Mouse (Mus musculus) E14TG2a.4 (cell line): ENCODE results near the gene Tnfaip1.

Source experiments
- H3K27me3 ChIP-seq: 2 replicates; pipeline ENCODE4 v1.6.1; 2014; ENCODE audit warnings: low read length, control low read depth; ENCODE audit not compliant: insufficient read depth
- H3K36me3 ChIP-seq: 2 replicates; pipeline ENCODE4 v1.6.1; 2014; ENCODE audit warnings: low read length, control low read depth; ENCODE audit not compliant: insufficient read depth
- H3K4me1 ChIP-seq: replicated peaks from 2 replicates; pipeline ENCODE4 v1.6.1; 2014; ENCODE audit warnings: low read depth, low read length, control low read depth
- H3K4me3 ChIP-seq: replicated peaks from 2 replicates; pipeline ENCODE4 v1.5.1; 2014; ENCODE audit warnings: mild to moderate bottlenecking, low read length
- H3K9me3 ChIP-seq: 2 replicates; pipeline ENCODE4 v1.6.1; 2014; ENCODE audit warnings: low read length, control low read depth
- CTCF ChIP-seq: conservative IDR thresholded peaks from 2 replicates; pipeline ENCODE4 v1.5.1; 2014; ENCODE audit warnings: low read length
- NANOG ChIP-seq: IDR thresholded peaks from 2 replicates; pipeline ENCODE4 v1.6.1; 2014; ENCODE audit warnings: borderline replicate concordance, low read length, mixed read lengths
- POU5F1 ChIP-seq: IDR thresholded peaks from 2 replicates; pipeline ENCODE4 v1.6.1; 2014; ENCODE audit warnings: low read length, borderline replicate concordance

Gene Tnfaip1

DNA sequence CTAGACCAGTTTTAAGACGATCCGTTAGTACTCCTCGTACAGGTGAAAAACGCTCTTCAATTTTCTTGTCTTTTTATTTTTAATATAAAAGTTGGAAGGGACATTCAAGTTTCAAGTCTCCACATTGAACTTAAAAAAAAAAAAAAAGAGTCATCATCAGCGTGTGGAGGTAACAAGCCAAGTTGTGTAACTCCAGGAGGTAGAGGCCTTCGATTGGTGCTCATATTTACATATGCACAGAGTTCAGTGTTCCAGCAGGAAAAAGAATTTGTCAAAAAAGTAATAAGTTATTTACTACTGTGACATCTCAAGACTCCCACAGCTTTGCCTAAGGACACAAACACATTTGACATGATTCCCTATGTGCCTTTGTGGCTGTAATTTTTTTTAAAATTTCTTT lies 31.5 kb upstream of the Tnfaip1 start:
- no peaks in the 10 kb centered on the region for H3K27me3 ChIP-seq

DNA sequence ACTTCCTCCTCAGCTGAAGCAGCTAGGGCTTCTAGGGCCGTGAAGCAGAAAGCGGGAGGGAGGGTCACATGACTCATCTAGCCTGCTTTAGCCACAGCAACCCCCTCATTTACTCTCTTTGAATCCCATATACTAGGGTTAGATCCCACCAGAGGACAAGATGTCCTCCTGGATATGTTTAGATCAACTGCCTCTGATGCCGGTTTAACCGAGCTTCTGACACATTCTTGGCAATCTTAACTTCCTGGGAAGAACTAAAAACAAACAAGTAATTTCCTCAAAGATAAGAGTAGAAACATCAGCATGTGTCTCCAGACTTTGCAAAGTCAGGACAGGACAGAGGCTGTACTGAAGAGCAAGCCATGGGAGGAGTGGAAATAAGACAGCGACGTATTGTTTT lies 30.6 kb upstream of the Tnfaip1 start:
- H3K27me3 ChIP-seq: no peaks in the 10 kb centered on the region
- TF ChIP-seq CTCF (no peak), NANOG (no peak), POU5F1 (no peak)
- no peaks in the 10 kb centered on the region for H3K9me3 ChIP-seq
- H3K4me1 ChIP-seq: no peaks in the 10 kb centered on the region
- H3K4me3 ChIP-seq: no peak overlapping the region
- H3K36me3 ChIP-seq: peaks cover 44% of the 10 kb centered on the region

More for the DNA sequence above, 31.5 kb upstream of the Tnfaip1 start:
- TF ChIP-seq NANOG (no peak), POU5F1 (no peak), CTCF (no peak)
- Histone ChIP-seq H3K4me1 (no peaks in the 10 kb centered on the region), H3K9me3 (no peaks in the 10 kb centered on the region), H3K36me3 (peaks cover 53% of the 10 kb centered on the region), H3K4me3 (no peak overlapping the region)

DNA sequence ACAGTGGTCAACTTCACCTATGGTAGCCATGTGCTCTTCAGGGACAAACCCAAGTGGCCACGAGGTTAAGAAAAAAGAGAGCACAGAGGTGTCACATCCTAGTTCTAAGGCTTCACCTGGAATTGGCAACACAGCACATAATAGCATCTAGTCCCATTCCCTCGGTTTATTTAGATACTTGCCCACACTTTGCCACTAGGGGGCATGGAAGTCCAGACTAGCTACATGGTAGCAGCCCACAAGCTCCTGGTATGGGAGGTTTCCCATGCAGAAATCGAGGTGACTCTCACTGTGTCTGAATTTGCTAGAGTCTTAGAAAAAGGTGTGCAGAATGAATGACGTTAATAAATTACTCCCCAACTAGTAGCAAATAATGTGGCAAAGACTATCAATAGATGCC lies 24.3 kb upstream of the Tnfaip1 start:
- Histone ChIP-seq H3K36me3 (0 out of 2 replicates have a peak, but pooled peaks cover under 1% of the 10 kb centered on the region), H3K27me3 (no peaks in the 10 kb centered on the region), H3K4me3 (no peak overlapping the region), H3K4me1 (peaks cover 17% of the 10 kb centered on the region; the same call in 1 of the 2 replicates), H3K9me3 (no peaks in the 10 kb centered on the region)
- TF ChIP-seq NANOG: no peak
- TF ChIP-seq CTCF: peak; percentile 76

DNA sequence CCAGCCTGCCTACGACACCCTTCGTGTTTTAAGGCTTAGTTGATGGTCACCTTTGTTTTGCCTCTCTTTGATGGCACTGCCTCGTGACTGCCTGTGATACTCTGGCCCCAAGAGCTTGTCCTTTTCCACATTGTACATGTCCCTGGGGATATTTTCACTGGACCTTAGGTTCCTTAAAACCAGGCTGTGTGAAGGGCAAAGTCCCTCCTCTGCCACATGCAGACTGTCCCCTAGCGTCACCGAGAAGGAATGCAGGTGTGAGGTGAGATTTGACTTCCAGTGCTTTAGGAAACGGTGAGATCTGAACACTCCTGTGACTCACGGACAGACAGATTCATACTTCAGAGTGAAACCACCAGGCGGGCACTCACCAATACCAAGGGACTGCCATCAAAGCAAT lies 21.1 kb upstream of the Tnfaip1 start:
- Histone ChIP-seq H3K4me3 (no peak overlapping the region), H3K27me3 (no peaks in the 10 kb centered on the region), H3K36me3 (no peaks in the 10 kb centered on the region), H3K9me3 (peaks cover 9% of the 10 kb centered on the region), H3K4me1 (peaks cover 17% of the 10 kb centered on the region; the same call in 1 of the 2 replicates)
- TF ChIP-seq CTCF (peak; percentile 76), NANOG (no peak)

DNA sequence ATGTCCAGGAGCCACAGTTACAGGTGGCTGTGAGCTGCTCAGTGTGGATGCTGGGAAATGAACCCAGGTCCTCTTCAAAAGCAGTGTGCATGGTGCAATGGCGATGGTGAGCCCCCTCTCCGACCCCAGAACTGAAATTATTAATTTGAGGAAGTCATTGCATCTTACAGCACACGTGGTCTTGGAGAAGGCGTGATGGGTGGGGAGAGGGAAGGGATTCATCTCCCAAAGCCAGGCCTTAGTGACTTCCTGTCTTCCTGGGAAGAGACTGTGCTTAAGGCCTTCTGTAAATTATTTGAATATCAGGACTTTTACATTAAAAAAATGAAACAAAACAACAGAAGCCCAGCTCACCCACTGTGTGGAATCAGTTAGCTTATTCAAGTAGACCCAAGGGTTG lies 19.9 kb upstream of the Tnfaip1 start:
- H3K4me3 ChIP-seq: no peak overlapping the region
- peaks cover 9% of the 10 kb centered on the region for H3K9me3 ChIP-seq

DNA sequence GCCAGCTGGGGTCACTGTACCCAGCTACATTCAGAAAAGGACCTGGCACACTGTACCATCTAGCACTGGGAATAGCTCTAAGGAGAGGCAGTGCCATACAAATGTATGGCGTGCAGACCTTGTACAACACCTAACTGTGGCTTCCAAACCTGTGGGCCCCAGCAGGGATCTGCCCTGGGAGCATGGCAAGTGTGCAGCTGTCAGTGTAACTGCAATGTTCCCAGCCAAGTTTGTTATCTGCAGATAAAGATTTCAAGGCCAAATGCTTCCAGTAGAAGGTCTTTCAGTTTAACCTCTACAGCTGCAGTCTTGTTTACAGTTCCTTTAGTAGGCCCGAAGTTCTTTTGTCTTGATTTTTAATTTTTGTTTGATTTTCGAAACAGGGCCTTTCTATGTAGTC lies 19.5 kb upstream of the Tnfaip1 start:
- TF ChIP-seq CTCF (no peak), POU5F1 (no peak), NANOG (no peak)
- Histone ChIP-seq H3K36me3 (no peaks in the 10 kb centered on the region), H3K4me1 (peaks cover 23% of the 10 kb centered on the region), H3K4me3 (no peak overlapping the region), H3K27me3 (no peaks in the 10 kb centered on the region), H3K9me3 (peaks cover 9% of the 10 kb centered on the region)

More for the DNA sequence above, 19.9 kb upstream of the Tnfaip1 start:
- Histone ChIP-seq H3K36me3 (no peaks in the 10 kb centered on the region), H3K4me1 (peaks cover 22% of the 10 kb centered on the region), H3K27me3 (no peaks in the 10 kb centered on the region)
- TF ChIP-seq NANOG (no peak), POU5F1 (no peak), CTCF (no peak)

DNA sequence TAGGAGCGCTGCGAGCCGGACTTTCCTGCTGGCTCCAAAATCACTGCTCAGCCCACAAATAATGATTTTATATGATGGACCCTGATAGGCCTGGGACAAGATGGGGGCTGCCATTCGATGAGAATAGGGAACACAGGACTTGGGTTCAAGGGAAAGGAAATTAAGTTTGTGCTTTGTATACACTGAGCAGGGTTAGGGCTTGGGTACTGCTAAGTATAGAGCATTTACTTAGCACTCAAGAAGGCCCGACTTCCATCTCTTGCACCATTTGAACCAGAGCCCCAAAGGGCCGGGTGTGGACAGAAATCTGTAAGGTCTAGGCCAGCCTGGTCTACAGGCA lies 14.9 kb upstream of the Tnfaip1 start:
- Histone ChIP-seq H3K9me3 (peaks cover 9% of the 10 kb centered on the region), H3K27me3 (no peaks in the 10 kb centered on the region), H3K4me1 (peaks cover 41% of the 10 kb centered on the region), H3K36me3 (peaks cover 27% of the 10 kb centered on the region), H3K4me3 (peak overlapping the region; percentile 93)
- TF ChIP-seq POU5F1: no peak
- no peak for TF ChIP-seq CTCF
- no peak for TF ChIP-seq NANOG

DNA sequence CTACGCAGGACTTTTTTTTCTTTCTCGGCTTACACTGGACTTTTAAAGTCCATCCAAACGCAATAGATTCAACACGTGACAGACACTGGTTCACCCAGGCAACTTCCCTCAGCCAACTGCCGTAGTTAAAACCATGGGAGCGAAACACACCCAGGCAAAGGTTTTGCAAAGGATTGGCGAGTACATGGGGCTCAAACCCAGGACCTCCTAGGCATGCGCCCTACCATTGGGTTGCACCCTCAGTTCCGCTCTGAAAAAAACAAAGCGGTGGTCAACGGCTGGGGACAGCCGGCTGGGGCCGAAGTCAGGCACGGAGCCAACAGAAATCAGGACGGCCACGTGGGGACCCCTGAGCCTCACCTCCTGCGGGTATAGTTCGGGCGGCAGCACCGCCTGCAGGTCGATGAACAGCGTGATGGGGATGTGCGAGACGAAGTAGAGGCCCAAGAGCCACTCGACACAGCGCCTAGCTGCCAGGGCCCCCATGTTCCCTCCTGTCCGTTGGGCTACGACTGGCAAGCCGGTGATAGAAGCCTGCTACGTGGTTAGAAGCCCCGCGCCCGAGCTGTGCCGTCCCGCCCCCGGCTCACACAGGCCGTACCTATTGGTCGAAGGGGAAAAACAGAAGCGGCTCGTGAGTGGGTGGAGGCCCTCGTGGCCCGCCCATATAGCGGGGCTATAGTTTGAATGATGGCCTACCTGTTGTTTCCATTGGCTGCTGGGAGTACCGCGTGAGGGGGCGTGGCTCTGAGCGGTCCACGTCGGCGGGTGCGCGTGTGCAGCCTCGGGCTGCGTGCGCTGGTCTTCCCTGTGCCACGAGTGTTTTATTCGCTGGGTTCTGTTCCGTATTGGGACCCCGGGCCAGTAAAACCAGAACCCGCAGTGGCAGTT lies 14.3 kb upstream of the Tnfaip1 start, which contains the start of gene Tmem97:
Gene Tmem97, minus strand, starts transcription at position 610 of the 891 bp plus-strand sequence.
- H3K4me1 ChIP-seq: peaks cover 48% of the 10 kb centered on the region
- no peaks in the 10 kb centered on the region for H3K27me3 ChIP-seq
- H3K36me3 ChIP-seq: peaks cover 33% of the 10 kb centered on the region
- H3K9me3 ChIP-seq: peaks cover 9% of the 10 kb centered on the region
- TF ChIP-seq CTCF (no peak), POU5F1 (no peak), NANOG (no peak)
- peak within 1 kb of the TSS; percentile 93 for H3K4me3 ChIP-seq

DNA sequence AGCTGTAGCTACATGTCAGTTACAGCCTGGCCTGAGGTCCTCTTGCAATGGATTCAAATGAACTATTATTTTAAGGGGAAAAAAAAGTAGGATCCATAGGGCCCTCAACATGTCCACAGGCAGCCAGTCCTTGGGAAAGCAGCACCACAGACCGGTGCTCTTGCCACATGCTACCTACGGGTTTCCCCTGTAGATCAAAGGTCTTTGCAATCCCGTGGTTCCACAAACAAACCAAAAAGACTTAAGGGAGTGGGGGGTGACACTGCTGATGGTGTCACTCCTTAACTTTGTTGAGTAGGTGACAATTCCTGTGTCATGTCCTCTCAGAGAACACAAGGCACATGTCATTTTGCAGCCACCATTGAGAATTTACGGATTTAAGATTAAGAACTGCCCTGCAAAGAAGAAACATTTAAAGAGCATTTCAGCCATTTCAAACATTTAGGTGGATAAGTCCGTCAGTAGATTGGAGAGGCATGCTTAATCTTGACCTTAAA lies 13.4 kb upstream of the Tnfaip1 start:
- Histone ChIP-seq H3K27me3 (no peaks in the 10 kb centered on the region), H3K36me3 (peaks cover 42% of the 10 kb centered on the region), H3K9me3 (peaks cover 9% of the 10 kb centered on the region), H3K4me3 (peak overlapping the region; percentile 93), H3K4me1 (peaks cover 56% of the 10 kb centered on the region)
- TF ChIP-seq NANOG: no peak
- no peak for TF ChIP-seq POU5F1
- no peak for TF ChIP-seq CTCF
